Mouse (Mus musculus) gastrocnemius, adult 8-10 months (tissue): Measurements from ENCODE around the gene P4hb. TPM values are rescaled to one million over a fixed set of nuclear protein-coding genes. Genes with fewer than 3 reads are reported as not detected.
"Not testable (repeated sequence)": the region's sequence is repeated elsewhere in the genome, so short reads cannot be mapped to it uniquely, and the experiment has no call there.

Experiments
- DNase-seq, 2 experiments: peaks; one replicate each; pipeline ENCODE4 v3.0.0; 2022; ENCODE audit warnings: low spot score in 2 of 2
- total RNA-seq, 4 experiments: library from RNA; stranded (reverse); gene quantifications; 2 replicates each; pipeline ENCODE4 v1.2.4; 2022

Gene P4hb
- total RNA-seq, 4 experiments from 2014 or later: 162 to 245 (median 209) TPM

DNA sequence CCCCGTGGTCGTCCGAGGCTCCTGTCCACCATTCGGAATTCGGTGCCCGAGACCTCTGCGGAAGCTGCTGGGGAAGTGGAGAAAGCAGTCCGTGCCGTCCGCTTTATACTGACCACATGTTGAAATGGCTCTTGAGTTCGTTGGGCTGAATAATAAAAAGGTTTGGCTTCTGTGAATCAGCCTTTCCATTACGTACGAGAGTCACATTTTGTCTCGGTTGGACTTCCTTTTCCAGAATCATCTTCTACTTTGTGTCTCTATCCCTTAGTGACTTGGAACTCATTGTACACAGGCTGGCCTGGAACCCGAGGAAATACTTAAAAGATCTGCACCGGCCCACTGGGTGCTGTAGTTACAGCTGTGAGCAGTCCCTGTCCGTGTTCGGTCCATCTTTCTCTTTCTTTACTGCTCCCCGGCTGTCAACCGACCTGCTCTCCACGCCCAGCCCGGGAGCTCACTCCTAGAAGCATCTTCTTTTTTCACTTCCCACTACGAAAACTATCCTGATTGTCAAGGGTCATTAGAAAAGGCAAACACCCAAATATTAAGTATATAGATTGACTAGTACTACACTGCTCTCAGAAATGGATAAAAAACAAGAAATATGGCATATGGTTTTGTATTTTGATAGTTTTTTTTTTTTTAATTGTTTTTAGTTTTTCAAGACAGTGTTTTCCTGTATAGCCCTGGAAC is 678 bp upstream of the P4hb start:
- DNase-seq: no peak

GRCm38 (mm10) chr11:120572417-120572751 is 669 bp downstream of the P4hb start:
- no peak for DNase-seq

GRCm38 (mm10) chr11:120571754-120572416 is 1.2 kb downstream of the P4hb start:
- no peak for DNase-seq

- no peak for DNase-seq
Measured at GRCm38 (mm10) chr11:120571122-120571521, 1.9 kb downstream of the P4hb start.

DNA sequence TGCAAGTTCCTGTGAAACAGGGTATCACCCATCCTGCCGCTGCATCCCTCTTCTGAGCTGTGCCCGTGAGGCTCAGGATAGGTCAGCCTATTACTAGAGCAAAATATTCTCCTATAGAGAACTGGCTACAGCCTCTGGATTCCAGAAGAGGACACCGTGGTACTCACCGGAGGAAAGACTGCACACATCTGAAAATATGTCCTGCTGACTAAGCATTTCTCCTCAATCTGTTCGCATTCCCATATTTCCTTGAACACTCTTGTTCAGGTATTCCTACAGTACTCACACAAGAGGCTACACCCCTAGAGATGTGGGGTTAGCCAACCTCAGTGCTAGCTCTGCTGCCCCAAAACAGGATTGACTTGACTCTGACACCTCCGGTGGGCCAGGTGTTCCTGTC is 4.7 kb downstream of the P4hb start:
- DNase-seq: no peak

DNA sequence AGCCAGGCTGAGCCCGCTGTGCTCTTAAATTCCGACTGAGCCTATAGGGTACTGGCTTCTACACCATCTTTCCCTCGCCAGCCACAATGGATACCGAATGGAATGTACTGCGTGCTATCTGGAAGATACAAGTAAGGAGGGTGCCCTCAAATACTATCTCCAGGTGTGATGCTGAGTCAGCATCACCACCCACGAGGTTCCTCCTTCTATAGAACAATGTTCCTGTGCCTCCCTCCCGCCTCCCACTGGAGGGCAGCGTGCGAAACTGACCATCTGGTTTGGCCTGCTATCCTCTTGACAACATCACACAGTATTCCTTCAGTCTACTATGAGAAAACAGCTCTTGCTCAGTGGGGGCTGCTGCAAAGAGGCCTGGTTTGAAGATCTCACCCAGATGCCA is 7.9 kb downstream of the P4hb start:
- no peak for DNase-seq

GRCm38 (mm10) chr11:120562949-120563348 is 10.1 kb downstream of the P4hb start:
- no peak for DNase-seq

GRCm38 (mm10) chr11:120560952-120561728 is 11.9 kb downstream of the P4hb start:
- DNase-seq: no peak

DNA sequence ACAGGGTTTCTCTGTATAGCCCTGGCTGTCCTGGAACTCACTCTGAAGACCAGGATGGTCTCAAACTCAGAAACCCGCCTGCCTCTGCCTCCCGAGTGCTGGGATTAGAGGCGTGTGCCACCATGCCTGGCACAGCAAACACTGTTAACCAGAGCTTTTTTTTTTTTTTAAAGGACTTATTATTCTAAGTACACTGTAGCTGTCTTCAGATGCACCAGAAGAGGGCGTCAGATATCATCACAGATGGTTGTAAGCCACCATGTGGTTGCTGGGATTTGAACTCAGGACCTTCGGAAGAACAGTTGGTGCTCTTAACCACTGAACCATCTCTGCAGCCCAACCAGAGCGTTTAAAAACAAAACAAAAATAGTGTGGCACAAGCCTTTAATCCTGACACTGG is 14.2 kb downstream of the P4hb start:
- DNase-seq: not testable (repeated sequence)

DNA sequence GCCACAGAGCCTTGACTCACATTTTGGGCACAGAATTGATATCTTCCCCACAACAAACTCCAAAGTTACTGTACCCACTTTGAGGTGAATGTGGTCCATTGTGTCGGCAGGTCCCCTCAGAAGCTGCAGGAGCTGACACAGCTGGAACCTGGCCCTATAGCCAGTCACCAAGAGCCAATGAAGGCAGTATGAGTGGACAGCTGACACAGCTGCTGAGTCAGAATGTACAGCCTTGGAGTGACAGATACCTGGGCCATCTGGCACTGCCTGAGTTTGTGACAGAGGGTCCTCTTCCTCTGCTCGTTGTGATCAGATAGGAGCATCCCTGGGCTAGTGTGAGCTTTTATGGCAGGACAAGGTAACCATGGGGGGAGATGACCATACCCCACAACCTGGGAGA is 17.8 kb downstream of the P4hb start:
- no peak for DNase-seq

GRCm38 (mm10) chr11:120554834-120555233 is 18.2 kb downstream of the P4hb start:
- DNase-seq: no peak

DNA sequence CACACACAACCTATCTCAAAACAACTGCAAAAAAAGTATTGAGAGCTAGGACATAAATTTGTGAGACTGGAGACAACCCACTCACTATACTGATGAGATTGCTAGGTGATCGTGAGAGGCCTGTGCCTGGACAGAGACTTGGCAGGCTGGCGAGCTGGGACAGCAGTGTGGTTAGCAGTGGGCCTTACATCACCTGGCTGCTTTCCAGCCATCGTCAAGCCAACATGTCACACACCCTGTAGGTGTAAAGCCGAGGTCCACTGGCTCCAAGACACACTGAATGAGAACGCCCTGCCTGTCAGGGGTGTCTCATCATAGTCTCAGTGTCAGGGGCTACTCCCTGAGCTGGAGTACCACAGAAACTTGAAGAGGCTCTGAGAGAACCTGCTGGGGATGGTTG is 20.3 kb downstream of the P4hb start:
- DNase-seq: no peak

GRCm38 (mm10) chr11:120550810-120551440 is 22.1 kb downstream of the P4hb start, which contains the start of gene Ppp1r27:
TSS of gene Ppp1r27 (minus strand) at chr11:120551132.
- DNase-seq: peak; percentile 72 to 80

- peak; percentile 35 to 54 for DNase-seq
Measured at GRCm38 (mm10) chr11:120549986-120550809, 22.9 kb downstream of the P4hb start.

DNA sequence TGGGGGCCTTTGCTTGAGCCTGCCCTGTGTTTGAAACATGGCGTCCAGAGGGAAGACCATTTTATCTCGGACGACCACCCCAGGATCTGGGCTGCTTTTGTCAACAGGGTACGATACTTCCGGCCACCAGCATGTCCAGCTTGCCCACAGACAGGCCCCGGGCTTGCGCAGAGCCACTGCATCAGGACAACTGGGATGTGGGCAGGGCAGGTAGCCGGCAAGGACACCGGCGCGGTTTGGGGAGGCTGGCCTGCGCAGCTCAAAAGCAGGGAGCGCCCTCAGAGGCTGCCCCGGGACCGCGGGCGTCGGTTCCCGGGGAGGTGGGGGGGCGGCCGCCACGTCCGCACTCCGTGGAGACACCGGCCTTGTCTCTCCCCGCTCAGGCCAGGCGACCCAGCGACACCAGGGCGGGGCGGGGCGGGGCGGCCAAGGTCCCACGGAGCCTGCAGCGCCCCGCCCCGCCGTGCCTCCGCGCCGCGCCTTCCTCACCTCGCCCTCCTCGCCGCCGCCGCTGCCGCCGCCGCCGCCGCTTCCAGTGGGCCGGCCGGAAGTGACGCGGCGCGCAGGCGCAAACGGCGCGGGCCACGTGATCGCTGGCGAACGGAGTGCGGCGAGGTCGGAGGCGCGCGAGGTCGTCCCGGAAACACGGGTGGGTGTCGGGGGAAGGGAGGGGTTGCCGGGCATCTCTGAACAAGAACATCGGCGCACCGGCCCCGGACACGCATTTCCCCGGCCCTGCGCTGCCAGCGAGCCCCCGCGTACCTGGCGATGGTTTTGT is 23.7 kb downstream of the P4hb start, which contains the start of gene Mcrip1:
Gene Mcrip1 (minus strand): TSS at position 560 of the 778 bp plus-strand sequence.
- DNase-seq: peak; percentile 84 to 92

DNA sequence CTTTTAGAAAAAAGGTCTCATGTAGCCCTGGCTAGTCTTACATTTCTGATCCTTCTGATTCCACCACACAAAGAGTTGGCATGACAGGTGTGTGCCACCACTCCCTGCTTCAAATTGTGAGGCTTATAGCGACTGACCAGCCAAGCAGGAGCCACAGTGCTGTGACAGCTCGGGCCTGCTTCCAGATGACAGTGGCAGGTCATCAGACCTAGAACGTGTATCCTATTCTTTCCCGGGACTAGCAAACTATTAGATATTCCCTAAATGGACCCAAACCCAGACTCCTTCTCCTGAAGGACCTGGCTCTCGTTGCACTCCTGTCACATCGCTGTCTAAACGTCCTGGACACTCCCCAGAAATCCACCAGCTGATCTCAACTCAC is 24.3 kb downstream of the P4hb start:
- no peak for DNase-seq

GRCm38 (mm10) chr11:120548214-120548613 is 24.8 kb downstream of the P4hb start:
- DNase-seq: no peak

DNA sequence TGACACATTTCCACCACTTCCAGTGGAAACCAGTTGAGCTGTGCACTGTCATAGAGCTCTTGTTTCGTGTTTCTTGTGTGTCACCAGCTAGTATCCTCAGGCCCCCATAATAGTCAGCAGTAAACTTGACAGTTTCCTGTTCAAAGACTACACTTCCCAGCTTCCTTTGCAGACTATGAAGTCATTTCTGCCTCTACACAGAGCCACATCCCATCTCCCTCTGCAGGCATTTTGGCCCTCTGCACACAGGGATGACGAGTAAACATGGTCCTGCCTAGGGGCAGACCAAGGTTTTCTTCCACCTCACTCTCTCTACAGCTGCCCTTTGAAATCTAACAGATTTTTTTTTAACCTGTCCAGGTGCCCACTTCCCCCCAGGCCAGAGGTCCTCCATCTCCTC is 25.6 kb downstream of the P4hb start:
- no peak for DNase-seq

DNA sequence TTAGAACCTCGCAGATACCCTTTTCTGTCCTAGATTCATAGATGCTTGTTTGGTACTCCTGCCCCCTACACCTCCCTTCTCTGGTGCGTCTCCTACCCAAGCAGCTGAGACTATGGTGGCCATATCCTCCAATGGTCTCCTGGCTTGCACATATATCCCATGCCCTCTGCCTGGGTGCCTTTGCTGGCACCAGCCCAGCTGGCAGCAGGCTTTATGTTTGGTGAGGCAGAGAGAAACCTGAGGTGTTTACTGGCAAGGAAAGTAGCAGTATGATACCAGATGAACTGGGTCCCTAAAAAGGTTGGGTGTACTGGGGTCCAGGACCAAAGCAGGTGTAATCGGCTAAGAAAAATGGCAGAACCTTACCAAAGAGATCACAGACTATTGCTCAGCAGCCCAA is 27.1 kb downstream of the P4hb start:
- peak in 1 of 2 experiments; percentile 60 for DNase-seq

- no peak for DNase-seq
Measured at GRCm38 (mm10) chr11:120542376-120542775, 30.7 kb downstream of the P4hb start.
